Mouse (Mus musculus) liver, adult 2 months (tissue): Measurements from ENCODE around the gene Ccni. TPM values are rescaled to one million over a fixed set of nuclear protein-coding genes. Genes with fewer than 3 reads are reported as not detected.

Experiments used
- DNase-seq: peaks from one replicate; pipeline ENCODE4 v3.0.0-alpha.2; 2011; ENCODE audit warnings: low read depth, low spot score; ENCODE audit errors: extremely low read depth
- H3K27ac ChIP-seq: fragments of 200-500 bp; replicated peaks from 2 replicates; pipeline ENCODE4 v1.5.1; 2012; ENCODE audit warnings: low read depth, mild to moderate bottlenecking, control low read depth, inconsistent platforms, low read length; ENCODE audit not compliant: insufficient read depth
- H3K27me3 ChIP-seq: fragments of 200-500 bp; 2 replicates; pipeline ENCODE4 v1.6.1; 2012; ENCODE audit warnings: mild to moderate bottlenecking, moderate library complexity, low read length, inconsistent platforms; ENCODE audit not compliant: control insufficient read depth, insufficient read depth
- H3K36me3 ChIP-seq: fragments of 200-500 bp; 2 replicates; pipeline ENCODE4 v1.6.1; 2012; ENCODE audit warnings: low read length, inconsistent platforms; ENCODE audit not compliant: control insufficient read depth, insufficient read depth
- H3K4me1 ChIP-seq: fragments of 200-500 bp; 2 replicates; pipeline ENCODE4 v1.6.1; 2011; ENCODE audit warnings: low read length; ENCODE audit not compliant: control insufficient read depth, insufficient read depth
- H3K4me3 ChIP-seq: fragments of 200-500 bp; 2 replicates; pipeline ENCODE4 v1.5.1; 2011; ENCODE audit warnings: low read depth, mild to moderate bottlenecking, control low read depth, low read length, moderate library complexity; ENCODE audit not compliant: insufficient read depth
- H3K79me2 ChIP-seq: fragments of 200-500 bp; 2 replicates; pipeline ENCODE4 v1.6.1; 2012; ENCODE audit warnings: inconsistent platforms, mild to moderate bottlenecking, low read length, moderate library complexity; ENCODE audit not compliant: control insufficient read depth, insufficient read depth
- H3K9ac ChIP-seq: fragments of 200-500 bp; 2 replicates; pipeline ENCODE4 v1.6.1; 2012; ENCODE audit warnings: low read depth, mild to moderate bottlenecking, control low read depth, inconsistent platforms, low read length
- CTCF ChIP-seq: fragments of 200-500 bp; IDR thresholded peaks from 2 replicates; pipeline ENCODE4 v1.5.1; 2011; ENCODE audit warnings: low read depth, low read length, control low read depth
- POLR2A ChIP-seq: fragments of 200-500 bp; IDR thresholded peaks from 2 replicates; pipeline ENCODE4 v1.6.1; 2011; ENCODE audit warnings: low read length, control low read depth; ENCODE audit not compliant: insufficient read depth; ENCODE audit errors: extremely low read depth
- WGBS: fragments of 180-500 bp; shearing (Covaris S2); methylation state at CpG from one replicate; pipeline ENCODE4 v1.1.7; 2018; 5-methylcytosine and 5-hydroxymethylcytosine counted together
- polyA plus RNA-seq: library from polyadenylated mRNA; depleted of rRNA; stranded (reverse); fragments of >200 nt; gene quantifications from 2 replicates; pipeline ENCODE4 v1.2.3, GENCODE M21; 2012
- total RNA-seq: library from RNA; depleted of rRNA; stranded (reverse); fragments of >200 nt; gene quantifications from 2 replicates; pipeline ENCODE4 v1.2.3, GENCODE M21; 2014

Ccni gene
- total and polyA plus RNA-seq, 2 experiments: 56.4 to 68.0 TPM

DNA sequence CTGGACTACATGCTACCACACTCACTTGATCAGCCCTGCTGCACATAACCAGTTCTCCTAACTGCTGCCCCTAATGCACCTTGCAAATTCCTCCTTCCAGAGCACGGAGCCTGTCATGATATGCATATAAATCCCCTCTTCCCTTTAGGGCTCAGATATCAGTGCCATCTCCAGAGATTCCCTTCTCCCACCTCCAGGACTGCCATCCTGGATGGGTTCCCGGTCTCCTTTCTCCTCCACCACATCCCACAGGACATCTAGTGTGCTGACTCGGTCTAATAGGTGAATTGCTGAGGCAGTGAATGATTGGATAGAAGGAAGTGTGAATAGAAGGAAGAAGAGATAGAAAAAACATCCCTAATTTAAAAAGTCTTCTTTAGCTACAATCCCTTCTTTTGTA, 25.4 kb upstream of the Ccni start:
- no peaks in the 10 kb centered on the region for H3K36me3 ChIP-seq
- no peaks in the 10 kb centered on the region for H3K27me3 ChIP-seq
- no peak for DNase-seq
- H3K4me1 ChIP-seq: no peaks in the 10 kb centered on the region
- no peak overlapping the region for H3K9ac ChIP-seq
- TF ChIP-seq CTCF (no peak), POLR2A (no peak)
- no peak overlapping the region for H3K4me3 ChIP-seq
- 79% methylated on average over 3 of the region's 3 CpGs for WGBS
- no peak overlapping the region for H3K27ac ChIP-seq
- no peaks in the 10 kb centered on the region for H3K79me2 ChIP-seq

DNA sequence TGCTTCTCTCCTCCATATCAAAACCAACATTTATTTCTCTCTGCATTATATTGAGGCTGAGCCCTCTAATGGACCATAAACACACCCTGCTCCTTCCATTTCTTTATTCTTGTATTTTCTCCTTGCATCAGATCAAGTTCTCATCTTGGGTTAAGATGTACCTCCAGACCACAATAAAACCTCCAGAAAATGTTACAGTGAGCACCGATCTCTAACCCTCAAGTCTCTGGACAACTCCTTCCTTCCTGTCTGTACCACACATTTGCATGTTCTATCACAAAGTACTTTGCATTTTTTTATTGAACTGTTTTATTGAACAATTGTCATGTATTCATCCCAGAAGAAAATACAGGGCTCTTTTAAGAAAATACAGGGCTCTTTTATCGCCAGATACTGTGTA, 23.2 kb upstream of the Ccni start:
- Histone ChIP-seq H3K9ac (no peak overlapping the region), H3K27me3 (no peaks in the 10 kb centered on the region), H3K4me1 (no peaks in the 10 kb centered on the region), H3K79me2 (no peaks in the 10 kb centered on the region), H3K27ac (no peak overlapping the region), H3K4me3 (no peak overlapping the region), H3K36me3 (no peaks in the 10 kb centered on the region)
- no peak for DNase-seq
- WGBS: 84% methylated on average over 2 of the region's 2 CpGs
- TF ChIP-seq CTCF: no peak
- TF ChIP-seq POLR2A: no peak

DNA sequence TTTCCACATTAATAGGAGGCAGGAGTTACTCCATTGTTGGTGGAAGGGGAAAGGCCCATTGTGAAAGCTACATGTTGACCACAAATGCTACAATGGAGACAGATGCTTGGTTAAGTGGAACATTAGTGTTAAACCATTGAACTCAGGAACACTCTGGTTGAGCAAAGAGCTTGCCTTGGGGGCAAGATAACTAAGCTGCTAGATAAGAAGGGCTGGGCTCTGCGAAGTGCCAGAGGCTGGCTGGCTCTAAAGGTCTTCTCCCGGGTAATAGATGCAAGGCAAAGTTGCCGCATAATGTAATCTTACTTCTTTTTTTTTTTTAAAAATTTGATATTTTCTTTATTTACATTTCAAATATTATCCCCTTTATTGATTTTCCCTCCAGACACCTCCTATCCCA, 20.9 kb upstream of the Ccni start:
- no peak overlapping the region for H3K4me3 ChIP-seq
- no peaks in the 10 kb centered on the region for H3K4me1 ChIP-seq
- no peak overlapping the region for H3K27ac ChIP-seq
- H3K9ac ChIP-seq: no peak overlapping the region
- no peaks in the 10 kb centered on the region for H3K36me3 ChIP-seq
- no peaks in the 10 kb centered on the region for H3K27me3 ChIP-seq
- no peak for DNase-seq
- TF ChIP-seq CTCF (no peak), POLR2A (no peak)
- no peaks in the 10 kb centered on the region for H3K79me2 ChIP-seq
- WGBS: 86% methylated on average over 3 of the region's 3 CpGs

DNA sequence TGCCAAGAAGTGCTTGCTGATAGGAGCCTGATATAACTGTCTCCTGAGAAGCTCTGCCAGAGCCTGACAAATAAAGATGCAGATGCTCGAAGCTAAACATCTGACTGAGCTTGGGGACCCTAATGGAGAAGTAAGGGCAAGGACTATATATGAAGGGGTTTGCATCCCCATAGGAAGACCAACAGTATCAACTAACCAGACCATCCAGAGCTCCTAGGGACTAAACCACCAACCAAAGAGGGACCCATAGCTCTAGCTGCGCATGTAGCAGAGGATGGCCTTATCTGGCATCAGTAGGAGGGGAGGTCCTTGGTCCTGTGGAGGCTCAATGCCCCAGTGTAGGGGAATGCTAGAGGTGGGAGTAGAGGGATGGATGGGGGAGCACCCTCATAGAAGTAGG, 18.3 kb upstream of the Ccni start:
- no peak for DNase-seq
- H3K4me3 ChIP-seq: no peak overlapping the region
- no peaks in the 10 kb centered on the region for H3K27me3 ChIP-seq
- no peaks in the 10 kb centered on the region for H3K79me2 ChIP-seq
- TF ChIP-seq CTCF (no peak), POLR2A (no peak)
- no peak overlapping the region for H3K9ac ChIP-seq
- H3K27ac ChIP-seq: no peak overlapping the region
- H3K36me3 ChIP-seq: no peaks in the 10 kb centered on the region
- no peaks in the 10 kb centered on the region for H3K4me1 ChIP-seq
- 68% methylated on average over 2 of the region's 2 CpGs for WGBS

DNA sequence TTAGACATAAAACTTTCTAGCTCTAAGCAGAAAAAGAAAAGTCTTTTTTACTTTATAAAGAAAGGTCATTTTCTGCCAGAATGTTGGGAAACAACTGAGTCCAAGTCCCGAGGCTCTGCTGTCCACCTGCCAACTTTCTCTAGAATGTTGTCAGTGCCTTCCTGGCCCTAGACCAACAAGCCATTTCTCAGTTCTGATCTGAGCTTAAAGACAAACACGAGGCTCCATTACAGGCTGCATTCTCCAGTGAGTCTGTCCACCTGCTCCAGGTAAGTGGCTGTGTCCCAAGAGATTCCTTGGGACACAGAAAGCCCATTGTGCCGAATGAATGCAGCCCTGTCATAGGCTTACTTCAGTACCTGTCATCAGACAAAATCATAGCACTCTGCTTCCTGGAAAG, 15.4 kb upstream of the Ccni start:
- DNase-seq: peak; percentile 59
- Histone ChIP-seq H3K4me1 (no peaks in the 10 kb centered on the region), H3K36me3 (no peaks in the 10 kb centered on the region), H3K27ac (no peak overlapping the region), H3K4me3 (no peak overlapping the region), H3K9ac (no peak overlapping the region), H3K79me2 (no peaks in the 10 kb centered on the region), H3K27me3 (no peaks in the 10 kb centered on the region)
- TF ChIP-seq POLR2A (no peak), CTCF (no peak)
- WGBS: 33% methylated on average over 3 of the region's 3 CpGs

GRCm38 (mm10) chr5:93218375-93218774, 12.1 kb upstream of the Ccni start:
- Histone ChIP-seq H3K9ac (no peak overlapping the region), H3K36me3 (no peaks in the 10 kb centered on the region), H3K27ac (no peak overlapping the region), H3K79me2 (no peaks in the 10 kb centered on the region), H3K4me1 (no peaks in the 10 kb centered on the region), H3K27me3 (no peaks in the 10 kb centered on the region), H3K4me3 (no peak overlapping the region)
- WGBS: 86% methylated on average over 3 of the region's 3 CpGs
- DNase-seq: no peak
- TF ChIP-seq CTCF (no peak), POLR2A (no peak)
